ENCODE assay signal across 8 mouse cellular contexts in the genomic region with DNA sequence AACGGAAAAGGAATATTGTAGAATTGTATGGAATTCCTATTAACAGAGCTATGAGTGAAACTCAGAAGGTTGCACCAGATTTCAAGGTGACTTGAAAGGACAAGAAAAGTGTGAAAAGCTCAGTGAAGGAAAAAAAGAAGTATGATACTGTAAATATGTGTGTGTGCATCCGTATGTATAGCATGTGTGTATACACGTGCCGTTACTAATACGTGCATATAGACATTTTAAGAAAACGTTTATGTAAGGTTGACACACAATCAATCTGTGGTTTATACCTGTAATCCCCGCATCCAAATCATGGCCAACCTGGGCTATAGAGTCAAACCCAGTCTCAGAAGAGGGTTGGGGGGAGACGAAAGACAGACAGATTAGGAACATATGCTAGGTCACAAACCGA. TPM values are rescaled to one million over a fixed set of nuclear protein-coding genes. Genes with fewer than 3 reads are reported as not detected.
A peak's percentile ranks its signal among the peaks of the same experiment; 100 is the strongest.
DNase-seq lines count a peak whose midpoint lies in the region; ATAC-seq and TF ChIP-seq lines count a peak whose summit lies in the region.

No protein-coding gene starts in this region.

- H3ac ChIP-seq in myocyte (ENCODE audit: control insufficient read depth, insufficient read length): peak overlapping the region; percentile 7

- H3K79me2 ChIP-seq in myocyte (ENCODE audit: control insufficient read depth, insufficient read depth): peaks cover 43% of the 10 kb centered on the region

- H3K36me3 ChIP-seq in embryonic facial prominence, embryonic 12.5 days: no peaks in the 10 kb centered on the region
- no peaks in the 10 kb centered on the region for H3K36me3 ChIP-seq in intestine, embryonic 15.5 days
- no peaks in the 10 kb centered on the region for H3K36me3 ChIP-seq in myocyte (ENCODE audit: control insufficient read depth, insufficient read depth)

- H3K27ac ChIP-seq in layer of hippocampus, adult 2 months: peak overlapping the region; percentile 99
- H3K27ac ChIP-seq in embryonic facial prominence, embryonic 12.5 days: peak overlapping the region; percentile 92; the same call in 1 of the 2 replicates
- H3K27ac ChIP-seq in intestine, embryonic 15.5 days: peak overlapping the region; percentile 97; the same call in 1 of the 2 replicates

- TF ChIP-seq POLR2A in myocyte (IDR thresholded peaks at IDR 0.05; ENCODE audit: insufficient read length, low read depth): no peak

- ATAC-seq in embryonic facial prominence, embryonic 12.5 days (ENCODE audit: insufficient number of reproducible peaks, insufficient read depth, low FRiP score, low TSS enrichment): no peak; the same call in 1 of the 2 replicates
- ATAC-seq in intestine, embryonic 15.5 days: peak; percentile 4; the same call in 1 of the 2 replicates
- ATAC-seq in frontal cortex, adult (ENCODE audit: low TSS enrichment): no peak

- no peak for TF ChIP-seq CTCF in layer of hippocampus, adult 2 months (conservative IDR thresholded peaks at IDR 0.05)

- H3K9ac ChIP-seq in embryonic facial prominence, embryonic 12.5 days: peak overlapping the region; percentile 89
- peak overlapping the region; percentile 73; the same call in 1 of the 2 replicates for H3K9ac ChIP-seq in intestine, embryonic 15.5 days

- WGBS in embryonic facial prominence, embryonic 12.5 days: 24% methylated on average over 9 of the region's 9 CpGs
- WGBS in intestine, embryonic 15.5 days: 22% methylated on average over 9 of the region's 9 CpGs

- H3K9me3 ChIP-seq in embryonic facial prominence, embryonic 12.5 days: no peaks in the 10 kb centered on the region
- no peaks in the 10 kb centered on the region for H3K9me3 ChIP-seq in intestine, embryonic 15.5 days

- peak overlapping the region; percentile 99 for H3K4me3 ChIP-seq in layer of hippocampus, adult 2 months
- peak overlapping the region; percentile 83 for H3K4me3 ChIP-seq in embryonic facial prominence, embryonic 12.5 days
- H3K4me3 ChIP-seq in intestine, embryonic 15.5 days (replicated peaks): peak overlapping the region; percentile 65
- H3K4me3 ChIP-seq in myocyte: peak overlapping the region; percentile 98

- H3K4me2 ChIP-seq in embryonic facial prominence, embryonic 12.5 days (replicated peaks): peak overlapping the region; percentile 92
- H3K4me2 ChIP-seq in intestine, embryonic 15.5 days (replicated peaks): peak overlapping the region; percentile 80
- H3K4me2 ChIP-seq in myocyte (ENCODE audit: low read depth): peak overlapping the region; percentile 95

- H3K4me1 ChIP-seq in embryonic facial prominence, embryonic 12.5 days: peaks cover 15% of the 10 kb centered on the region
- peaks cover 7% of the 10 kb centered on the region for H3K4me1 ChIP-seq in intestine, embryonic 15.5 days (replicated peaks)

- no peaks in the 10 kb centered on the region for H3K27me3 ChIP-seq in embryonic facial prominence, embryonic 12.5 days
- H3K27me3 ChIP-seq in intestine, embryonic 15.5 days (replicated peaks): no peaks in the 10 kb centered on the region
- peaks cover 6% of the 10 kb centered on the region for H3K27me3 ChIP-seq in myocyte (ENCODE audit: control insufficient read depth, insufficient read depth, insufficient read length)

- no peak for DNase-seq in layer of hippocampus, adult 2 months (ENCODE audit: low spot score in 2 of 2)
- no peak for DNase-seq in layer of hippocampus, postnatal 36 days
- no peak for DNase-seq in embryo, embryonic 10.5 days (ENCODE audit: low spot score)
- DNase-seq in testis, postnatal 14 days (ENCODE audit: low spot score): no peak

TF ChIP-seq in myocyte, 11 proteins besides CTCF, POLR2A, EP300 and RAD21:
- TF ChIP-seq CEBPB (IDR thresholded peaks at IDR 0.05; ENCODE audit: insufficient read depth, poor library complexity, severe bottlenecking) (no peak), USF1 (IDR thresholded peaks at IDR 0.05; ENCODE audit: low read depth) (no peak), TCF3 (IDR thresholded peaks at IDR 0.05; ENCODE audit: insufficient read length, low read depth) (no peak), TCF12 (IDR thresholded peaks at IDR 0.05; ENCODE audit: insufficient read depth, poor library complexity, severe bottlenecking) (no peak), MYOD1 (IDR thresholded peaks at IDR 0.05; ENCODE audit: control insufficient read depth in 1 of 3, insufficient read length in 2 of 3, low read depth in 2 of 3) (no peak), SRF (IDR thresholded peaks at IDR 0.05; ENCODE audit: control insufficient read depth, insufficient read length, low read depth) (no peak), MAX (IDR thresholded peaks at IDR 0.05; ENCODE audit: low read depth) (no peak), REST (IDR thresholded peaks at IDR 0.05; ENCODE audit: insufficient read depth, insufficient read length) (no peak), E2F4 (IDR thresholded peaks at IDR 0.05; ENCODE audit: insufficient read depth) (no peak), MYOG (IDR thresholded peaks at IDR 0.05; ENCODE audit: control insufficient read depth in 1 of 3, insufficient read depth in 1 of 3, insufficient read length in 2 of 3, low read depth in 2 of 3) (no peak)

RNA-seq across cellular contexts. Expression of a gene that starts 0.4 kb away (rescaled TPM):
- 100 to 1,000 TPM; 117 to 118 TPM for total RNA-seq in layer of hippocampus, adult 2 months (2021)
- 100 to 1,000 TPM; 108 to 114 TPM for total RNA-seq in layer of hippocampus, postnatal 36 days (2021)
- polyA plus RNA-seq in embryonic facial prominence, embryonic 12.5 days (2016; fragmentation: Nextera tagmentation; extraction: Ambion mirVana): 49.5 and 50.8 TPM in 2 replicates
- polyA plus RNA-seq in intestine, embryonic 15.5 days (2015; fragmentation: Nextera tagmentation; extraction: Ambion mirVana): 34.7 and 36.6 TPM in 2 replicates
- 67.1 TPM for polyA plus RNA-seq in myocyte (2012; fragmentation: generic; extraction: Trizol)

RNA-seq across cellular contexts. Expression of a gene that starts 0.7 kb away (rescaled TPM):
- under 1 TPM in 1 of 2 experiments, not detected in 1; 0.31 TPM for total RNA-seq in layer of hippocampus, adult 2 months (2021)
- under 1 TPM in 1 of 2 experiments, not detected in 1; 0.50 TPM for total RNA-seq in layer of hippocampus, postnatal 36 days (2021)
- 0.28 and 0.39 TPM in 2 replicates for polyA plus RNA-seq in embryonic facial prominence, embryonic 12.5 days (2016; fragmentation: Nextera tagmentation; extraction: Ambion mirVana)
- 0.38 and 0.44 TPM in 2 replicates for polyA plus RNA-seq in intestine, embryonic 15.5 days (2015; fragmentation: Nextera tagmentation; extraction: Ambion mirVana)
- polyA plus RNA-seq in myocyte (2012; fragmentation: generic; extraction: Trizol): 0.07 TPM

RNA-seq across cellular contexts. Expression of a gene that starts 29.4 kb away (rescaled TPM):
- under 1 TPM; 0.27 to 0.51 TPM for total RNA-seq in layer of hippocampus, adult 2 months (2021)
- total RNA-seq in layer of hippocampus, postnatal 36 days (2021): under 1 TPM; 0.28 to 0.30 TPM
- polyA plus RNA-seq in embryonic facial prominence, embryonic 12.5 days (2016; fragmentation: Nextera tagmentation; extraction: Ambion mirVana): 0.05 and 0.08 TPM in 2 replicates
- polyA plus RNA-seq in intestine, embryonic 15.5 days (2015; fragmentation: Nextera tagmentation; extraction: Ambion mirVana): 10.3 and 13.8 TPM in 2 replicates
- polyA plus RNA-seq in myocyte (2012; fragmentation: generic; extraction: Trizol): 0.07 TPM

Comparison
In these comparisons a context has a peak if more than half of its experiments do, and no peak if none do; other contexts are left out.
1. RNA of a gene that starts 29.4 kb away (polyA plus RNA-seq): 10.3 to 13.8 TPM in intestine, embryonic 15.5 days; 0.05 to 0.08 TPM in embryonic facial prominence, embryonic 12.5 days and 0.07 TPM in myocyte (single experiment); every median in the first group is over 10 times any median in the second.
2. Peak in every context shown above with its lines, with median percentiles within 50 percentile points of each other: H3K27ac ChIP-seq, H3K4me3 ChIP-seq and H3K4me2 ChIP-seq.